In genomic region chr7:106215177-106215576, GRCm38 (mm10) we compare ENCODE assay signal across 10 mouse cellular contexts. TPM values are rescaled to one million over a fixed set of nuclear protein-coding genes. Genes with fewer than 3 reads are reported as not detected.
DNase-seq lines count a peak whose midpoint lies in the region; ATAC-seq and TF ChIP-seq lines count a peak whose summit lies in the region.
"Not testable (repeated sequence)": the region's sequence is repeated elsewhere in the genome, so short reads cannot be mapped to it uniquely, and the experiment has no call there.
"Had no signal": no experiment of that assay in that cellular context is flagged by ENCODE, and none has a peak within 500 bp of the region (broad histone marks: within the 10 kb centered on the region; RNA-seq: fewer than 3 reads in every experiment).

Gene Gvin1 (minus strand): TSS chr7:106215326.

- not testable (repeated sequence) for H3K4me2 ChIP-seq in liver, embryonic 15.5 days

- H3K9ac ChIP-seq in liver, embryonic 15.5 days = not testable (repeated sequence)

- H3K4me3 ChIP-seq in bone marrow, adult 2 months (replicated peaks; ENCODE audit: control insufficient read depth, low read depth, low read length); liver, embryonic 15.5 days (replicated peaks): not testable (repeated sequence)

- not testable (repeated sequence) for TF ChIP-seq POLR2A in bone marrow, adult 2 months (IDR thresholded peaks at IDR 0.05; ENCODE audit: borderline replicate concordance, control insufficient read depth, low read depth, low read length)

- not testable (repeated sequence) for H3K27me3 ChIP-seq in liver, embryonic 15.5 days

- not testable (repeated sequence) for H3K4me1 ChIP-seq in bone marrow, adult 2 months (ENCODE audit: control insufficient read depth, insufficient read depth, low read length); liver, embryonic 15.5 days (replicated peaks)

- ATAC-seq in hematopoietic stem cell, adult 5-6 weeks (replicated peaks in 1 of 2; ENCODE audit: insufficient read depth in 1 of 2, low FRiP score in 2 of 2, low TSS enrichment in 1 of 2, low read depth in 1 of 2, poor library complexity in 2 of 2, severe bottlenecking in 2 of 2) = peak; percentile 96 to 97
- ATAC-seq in liver, embryonic 15.5 days (ENCODE audit: insufficient read depth) = peak; percentile 57; the same call in 1 of the 2 replicates
- peak; percentile 90 for ATAC-seq in neutrophil, adult 5-6 weeks (ENCODE audit: extremely low read depth, insufficient number of reproducible peaks, low FRiP score, poor library complexity, severe bottlenecking)

- H3K27ac ChIP-seq in bone marrow, adult 2 months (ENCODE audit: control insufficient read depth, insufficient read depth, low read depth, low read length, poor library complexity); liver, embryonic 15.5 days (replicated peaks): not testable (repeated sequence)

- not testable (repeated sequence) for H3K9me3 ChIP-seq in liver, embryonic 15.5 days (replicated peaks)

- H3K36me3 ChIP-seq in liver, embryonic 15.5 days (replicated peaks) = not testable (repeated sequence)

- peak; percentile 97 for DNase-seq in heart, adult 11 months
- DNase-seq in kidney, postnatal 14 days = peak; percentile 18
- peak; percentile 65 for DNase-seq in lung, postnatal 36 days

- 0% methylated on average over 1 of the region's 1 CpGs for WGBS in bone marrow, adult 2 months
- 25% methylated on average over 1 of the region's 1 CpGs for WGBS in liver, embryonic 15.5 days (ENCODE audit: insufficient replicate concordance)

- not testable (repeated sequence) for TF ChIP-seq CTCF in bone marrow, adult 2 months (IDR thresholded peaks at IDR 0.05; ENCODE audit: control insufficient read depth, insufficient read depth, low read length)

RNA-seq across cellular contexts. Expression of gene Gvin1, which starts in this region (rescaled TPM):
- polyA plus RNA-seq in bone marrow, adult 2 months (2011; ENCODE audit: insufficient read depth, insufficient read length, low replicate concordance, missing spikeins) = 10.0 and 13.2 TPM in 2 replicates
- total RNA-seq in hematopoietic stem cell, adult 5-6 weeks (2017) = 195 and 223 TPM in 2 replicates
- polyA plus RNA-seq in liver, embryonic 15.5 days (2015; fragmentation: Nextera tagmentation; extraction: Ambion mirVana) = 0.58 and 0.67 TPM in 2 replicates
- total RNA-seq in neutrophil, adult 5-6 weeks (2017) = 254 and 258 TPM in 2 replicates
- polyA plus RNA-seq: C2C12; hindbrain, embryonic 11.5 days; limb, embryonic 12.5 days had no signal

Comparison
In these comparisons a context has a peak if more than half of its experiments do, and no peak if none do; other contexts are left out.
1. Peak in ATAC-seq in liver, embryonic 15.5 days; RNA of the gene not detected or under 1 TPM.
2. DNase-seq: peak in every context shown above with its lines; median percentile 97 in heart, adult 11 months; 65 in lung, postnatal 36 days; 18 in kidney, postnatal 14 days.